Mouse (Mus musculus) testis, adult 2 months (tissue): ENCODE data around the gene Ankrd31.

Experiments used
- CTCF ChIP-seq: fragments of 200-500 bp; IDR thresholded peaks from 2 replicates; pipeline ENCODE4 v1.5.1; 2012; ENCODE audit warnings: low read depth, mild to moderate bottlenecking, inconsistent platforms, low read length, moderate library complexity; ENCODE audit not compliant: control insufficient read depth, insufficient read depth, insufficient replicate concordance
- POLR2A ChIP-seq: fragments of 200-500 bp; IDR thresholded peaks from 2 replicates; pipeline ENCODE4 v1.6.1; 2012; ENCODE audit warnings: low read depth, mild to moderate bottlenecking, inconsistent platforms, low read length, moderate library complexity; ENCODE audit not compliant: control insufficient read depth

DNA sequence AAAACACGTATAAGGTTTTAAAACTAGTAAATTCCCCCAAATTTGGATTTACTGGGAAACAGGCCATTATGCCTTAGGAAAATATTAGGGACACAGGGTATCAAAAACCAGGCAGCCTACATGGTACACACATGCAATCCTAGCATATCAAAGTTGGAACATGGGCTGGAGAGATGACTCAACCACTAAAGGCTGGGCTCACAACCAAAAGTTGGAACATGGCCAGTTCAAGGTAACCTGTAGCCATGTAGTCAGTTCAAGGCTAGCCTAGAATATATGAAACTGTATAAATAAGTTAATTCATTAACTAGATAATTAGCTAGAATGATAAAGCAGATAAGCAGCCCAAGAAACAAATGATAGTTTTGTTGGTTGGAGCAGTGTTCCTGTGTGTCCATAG lies 179.7 kb downstream of the Ankrd31 start:
- no peak for TF ChIP-seq POLR2A
- TF ChIP-seq CTCF: no peak
